Mouse (Mus musculus): ENCODE results near the gene Olfr1310. TPM values are rescaled to one million over a fixed set of nuclear protein-coding genes. Genes with fewer than 3 reads are reported as not detected.
"Not testable (repeated sequence)": the region's sequence is repeated elsewhere in the genome, so short reads cannot be mapped to it uniquely, and the experiment has no call there.

The Olfr1310 gene
- not detected in 2 replicates for polyA plus RNA-seq (2015; fragmentation: Nextera tagmentation; extraction: Ambion mirVana)

- no peaks in the 10 kb centered on the region for H3K9me3 ChIP-seq
- no peak within 1 kb of the TSS for H3K9ac ChIP-seq
- ATAC-seq = no peak
- no peak within 1 kb of the TSS for H3K27ac ChIP-seq
- no peak within 1 kb of the TSS for H3K4me3 ChIP-seq (replicated peaks)
- no peak within 1 kb of the TSS for H3K4me2 ChIP-seq (replicated peaks)
- H3K4me1 ChIP-seq (replicated peaks) = no peaks in the 10 kb centered on the region
- H3K27me3 ChIP-seq (replicated peaks) = no peaks in the 10 kb centered on the region
- no peaks in the 10 kb centered on the region for H3K36me3 ChIP-seq
Observed at GRCm38 (mm10) chr2:112012608-112013007, at the start of gene Olfr1310. Gene Olfr1310 (minus strand): TSS chr2:112012708.

- H3K4me3 ChIP-seq (replicated peaks) = no peak within 1 kb of the TSS
- no peak within 1 kb of the TSS for H3K9ac ChIP-seq
- no peaks in the 10 kb centered on the region for H3K27me3 ChIP-seq (replicated peaks)
- H3K9me3 ChIP-seq = no peaks in the 10 kb centered on the region
- no peak for ATAC-seq
- H3K27ac ChIP-seq = no peak within 1 kb of the TSS
- no peak within 1 kb of the TSS for H3K4me2 ChIP-seq (replicated peaks)
- H3K36me3 ChIP-seq = no peaks in the 10 kb centered on the region
- WGBS = 30% methylated on average over 1 of the region's 1 CpGs
- H3K4me1 ChIP-seq (replicated peaks) = no peaks in the 10 kb centered on the region
Observed at GRCm38 (mm10) chr2:112050138-112050537, 37.6 kb upstream of the Olfr1310 start, which contains the start of gene Olfr1312. Gene Olfr1312 (minus strand): TSS chr2:112050238.

- H3K9ac ChIP-seq; H3K9me3 ChIP-seq; H3K4me2 ChIP-seq (replicated peaks); H3K36me3 ChIP-seq; H3K4me1 ChIP-seq (replicated peaks); ATAC-seq; H3K4me3 ChIP-seq (replicated peaks); H3K27ac ChIP-seq; H3K27me3 ChIP-seq (replicated peaks): not testable (repeated sequence)
- WGBS = 42% methylated on average over 6 of the region's 6 CpGs
Observed at GRCm38 (mm10) chr2:112026971-112027370, 14.5 kb upstream of the Olfr1310 start.

- H3K4me3 ChIP-seq (replicated peaks) = no peak within 1 kb of the TSS
- ATAC-seq = no peak
- H3K4me2 ChIP-seq (replicated peaks) = no peak within 1 kb of the TSS
- H3K9ac ChIP-seq = no peak within 1 kb of the TSS
- H3K27me3 ChIP-seq (replicated peaks) = no peaks in the 10 kb centered on the region
- no peak within 1 kb of the TSS for H3K27ac ChIP-seq
- WGBS = 84% methylated on average over 2 of the region's 2 CpGs
- H3K36me3 ChIP-seq = no peaks in the 10 kb centered on the region
- no peaks in the 10 kb centered on the region for H3K9me3 ChIP-seq
- no peaks in the 10 kb centered on the region for H3K4me1 ChIP-seq (replicated peaks)
Observed at GRCm38 (mm10) chr2:112024312-112024711, 11.8 kb upstream of the Olfr1310 start, which contains the start of gene Olfr1311. Gene Olfr1311 (minus strand): TSS chr2:112024412.

- H3K27ac ChIP-seq = no peak overlapping the region
- H3K36me3 ChIP-seq = no peaks in the 10 kb centered on the region
- no peak overlapping the region for H3K4me2 ChIP-seq (replicated peaks)
- no peaks in the 10 kb centered on the region for H3K4me1 ChIP-seq (replicated peaks)
- no peak for ATAC-seq
- H3K27me3 ChIP-seq (replicated peaks) = no peaks in the 10 kb centered on the region
- no peak overlapping the region for H3K9ac ChIP-seq
- no peaks in the 10 kb centered on the region for H3K9me3 ChIP-seq
- WGBS = 80% methylated on average over 3 of the region's 3 CpGs
- no peak overlapping the region for H3K4me3 ChIP-seq (replicated peaks)
Observed at GRCm38 (mm10) chr2:112014900-112015299, 2.4 kb upstream of the Olfr1310 start.

GRCm38 (mm10) chr2:111990181-111990580, 22.3 kb downstream of the Olfr1310 start, which contains the start of gene Olfr1309:
Gene Olfr1309 (minus strand): TSS chr2:111990281.
- no peak for ATAC-seq

GRCm38 (mm10) chr2:111964844-111965243, 47.7 kb downstream of the Olfr1310 start, which contains the start of gene Olfr1308:
Gene Olfr1308 (minus strand): TSS chr2:111964944.
- H3K4me1 ChIP-seq (replicated peaks) = no peaks in the 10 kb centered on the region
- H3K9me3 ChIP-seq = no peaks in the 10 kb centered on the region
- WGBS = 58% methylated on average over 1 of the region's 1 CpGs
- no peak within 1 kb of the TSS for H3K4me2 ChIP-seq (replicated peaks)
- no peak within 1 kb of the TSS for H3K4me3 ChIP-seq (replicated peaks)
- no peak within 1 kb of the TSS for H3K27ac ChIP-seq
- no peaks in the 10 kb centered on the region for H3K27me3 ChIP-seq (replicated peaks)
- H3K9ac ChIP-seq = no peak within 1 kb of the TSS
- no peak for ATAC-seq
- H3K36me3 ChIP-seq = no peaks in the 10 kb centered on the region

More at GRCm38 (mm10) chr2:111990181-111990580, 22.3 kb downstream of the Olfr1310 start, which contains the start of gene Olfr1309:
- H3K4me2 ChIP-seq (replicated peaks) = no peak within 1 kb of the TSS
- H3K36me3 ChIP-seq = no peaks in the 10 kb centered on the region
- H3K4me1 ChIP-seq (replicated peaks) = no peaks in the 10 kb centered on the region
- H3K27me3 ChIP-seq (replicated peaks) = no peaks in the 10 kb centered on the region
- H3K4me3 ChIP-seq (replicated peaks) = no peak within 1 kb of the TSS
- WGBS = 62% methylated on average over 1 of the region's 1 CpGs
- no peak within 1 kb of the TSS for H3K27ac ChIP-seq
- H3K9ac ChIP-seq = no peak within 1 kb of the TSS
- no peaks in the 10 kb centered on the region for H3K9me3 ChIP-seq

Other genes with a start within 250 kb of the Olfr1310 start
- gene Olfr1302, start 235.3 kb downstream of the Olfr1310 start, polyA plus RNA-seq (2015; fragmentation: Nextera tagmentation; extraction: Ambion mirVana) = not detected in 2 replicates
- gene Olfr1303, start 192.4 kb downstream of the Olfr1310 start, polyA plus RNA-seq (2015; fragmentation: Nextera tagmentation; extraction: Ambion mirVana) = not detected in 2 replicates
- not detected in 2 replicates for gene Olfr1305, start 135.6 kb downstream of the Olfr1310 start, polyA plus RNA-seq (2015; fragmentation: Nextera tagmentation; extraction: Ambion mirVana)
- not detected in 2 replicates for gene Olfr1306, start 96.4 kb downstream of the Olfr1310 start, polyA plus RNA-seq (2015; fragmentation: Nextera tagmentation; extraction: Ambion mirVana)
- gene Olfr1307, start 63.3 kb downstream of the Olfr1310 start, polyA plus RNA-seq (2015; fragmentation: Nextera tagmentation; extraction: Ambion mirVana) = 0.01 TPM in 1 of 2 replicates, not detected in the other
- not detected in 2 replicates for gene Olfr1308, start 47.8 kb downstream of the Olfr1310 start, polyA plus RNA-seq (2015; fragmentation: Nextera tagmentation; extraction: Ambion mirVana)
- gene Olfr1309, start 22.4 kb downstream of the Olfr1310 start, polyA plus RNA-seq (2015; fragmentation: Nextera tagmentation; extraction: Ambion mirVana) = not detected in 2 replicates
- gene Olfr1311, start 11.7 kb upstream of the Olfr1310 start, polyA plus RNA-seq (2015; fragmentation: Nextera tagmentation; extraction: Ambion mirVana) = not detected in 2 replicates
- gene Olfr1312, start 37.5 kb upstream of the Olfr1310 start, polyA plus RNA-seq (2015; fragmentation: Nextera tagmentation; extraction: Ambion mirVana) = not detected in 2 replicates
- gene Olfr1313, start 65.1 kb upstream of the Olfr1310 start, polyA plus RNA-seq (2015; fragmentation: Nextera tagmentation; extraction: Ambion mirVana) = not detected in 2 replicates
- gene Olfr1314, start 84.1 kb upstream of the Olfr1310 start, polyA plus RNA-seq (2015; fragmentation: Nextera tagmentation; extraction: Ambion mirVana) = not detected in 2 replicates
- gene Olfr1315-ps1, start 102.7 kb upstream of the Olfr1310 start, polyA plus RNA-seq (2015; fragmentation: Nextera tagmentation; extraction: Ambion mirVana) = not detected in 2 replicates
- not detected in 2 replicates for gene Olfr1316, start 122.3 kb upstream of the Olfr1310 start, polyA plus RNA-seq (2015; fragmentation: Nextera tagmentation; extraction: Ambion mirVana)
- gene Olfr1317, start 127.6 kb upstream of the Olfr1310 start, polyA plus RNA-seq (2015; fragmentation: Nextera tagmentation; extraction: Ambion mirVana) = not detected in 2 replicates
- not detected in 2 replicates for gene Olfr1318, start 141.5 kb upstream of the Olfr1310 start, polyA plus RNA-seq (2015; fragmentation: Nextera tagmentation; extraction: Ambion mirVana)
- gene Lpcat4, start 226.8 kb upstream of the Olfr1310 start, polyA plus RNA-seq (2015; fragmentation: Nextera tagmentation; extraction: Ambion mirVana) = 22.8 and 23.8 TPM in 2 replicates
- gene Nutm1, start 246.6 kb upstream of the Olfr1310 start, polyA plus RNA-seq (2015; fragmentation: Nextera tagmentation; extraction: Ambion mirVana) = not detected in 2 replicates
- 256 and 271 TPM in 2 replicates for gene Nop10, start 249.2 kb upstream of the Olfr1310 start, polyA plus RNA-seq (2015; fragmentation: Nextera tagmentation; extraction: Ambion mirVana)

Measured in intestine, embryonic 15.5 days (tissue).